Mouse (Mus musculus): ENCODE results near the gene Satb1. TPM values are rescaled to one million over a fixed set of nuclear protein-coding genes. Genes with fewer than 3 reads are reported as not detected.

The Satb1 gene
- total RNA-seq, 1 experiment from 2014 or later, result 64.2 TPM

- no peak for ATAC-seq (replicated peaks; ENCODE audit: insufficient number of reproducible peaks, low FRiP score, low TSS enrichment, poor library complexity, severe bottlenecking)
Measured at GRCm38 (mm10) chr17:51786050-51786449, 47.0 kb downstream of the Satb1 start.

GRCm38 (mm10) chr17:51784935-51785334, 48.2 kb downstream of the Satb1 start:
- ATAC-seq (replicated peaks; ENCODE audit: insufficient number of reproducible peaks, low FRiP score, low TSS enrichment, poor library complexity, severe bottlenecking), result no peak

- no peak for ATAC-seq (replicated peaks; ENCODE audit: insufficient number of reproducible peaks, low FRiP score, low TSS enrichment, poor library complexity, severe bottlenecking)
Measured at GRCm38 (mm10) chr17:51783591-51784279, 49.4 kb downstream of the Satb1 start.

- ATAC-seq (replicated peaks; ENCODE audit: insufficient number of reproducible peaks, low FRiP score, low TSS enrichment, poor library complexity, severe bottlenecking), result no peak
Measured at GRCm38 (mm10) chr17:51780036-51780435, 53.1 kb downstream of the Satb1 start.

- no peak for ATAC-seq (replicated peaks; ENCODE audit: insufficient number of reproducible peaks, low FRiP score, low TSS enrichment, poor library complexity, severe bottlenecking)
Measured at GRCm38 (mm10) chr17:51778961-51779360, 54.1 kb downstream of the Satb1 start.

- no peak for ATAC-seq (replicated peaks; ENCODE audit: insufficient number of reproducible peaks, low FRiP score, low TSS enrichment, poor library complexity, severe bottlenecking)
Measured at GRCm38 (mm10) chr17:51777813-51778212, 55.3 kb downstream of the Satb1 start.

- no peak for ATAC-seq (replicated peaks; ENCODE audit: insufficient number of reproducible peaks, low FRiP score, low TSS enrichment, poor library complexity, severe bottlenecking)
Measured at GRCm38 (mm10) chr17:51775070-51775881, 57.8 kb downstream of the Satb1 start.

- ATAC-seq (replicated peaks; ENCODE audit: insufficient number of reproducible peaks, low FRiP score, low TSS enrichment, poor library complexity, severe bottlenecking), result no peak
Measured at GRCm38 (mm10) chr17:51763600-51763999, 69.5 kb downstream of the Satb1 start.

- no peak for ATAC-seq (replicated peaks; ENCODE audit: insufficient number of reproducible peaks, low FRiP score, low TSS enrichment, poor library complexity, severe bottlenecking)
Measured at GRCm38 (mm10) chr17:51762503-51762902, 70.6 kb downstream of the Satb1 start.

- ATAC-seq (replicated peaks; ENCODE audit: insufficient number of reproducible peaks, low FRiP score, low TSS enrichment, poor library complexity, severe bottlenecking), result no peak
Measured at GRCm38 (mm10) chr17:51760997-51761655, 72.0 kb downstream of the Satb1 start.

GRCm38 (mm10) chr17:51760251-51760887, 72.7 kb downstream of the Satb1 start:
- ATAC-seq (replicated peaks; ENCODE audit: insufficient number of reproducible peaks, low FRiP score, low TSS enrichment, poor library complexity, severe bottlenecking), result no peak

GRCm38 (mm10) chr17:51759509-51759908, 73.6 kb downstream of the Satb1 start:
- ATAC-seq (replicated peaks; ENCODE audit: insufficient number of reproducible peaks, low FRiP score, low TSS enrichment, poor library complexity, severe bottlenecking), result no peak

GRCm38 (mm10) chr17:51752142-51752541, 80.9 kb downstream of the Satb1 start:
- ATAC-seq (replicated peaks; ENCODE audit: insufficient number of reproducible peaks, low FRiP score, low TSS enrichment, poor library complexity, severe bottlenecking), result no peak

GRCm38 (mm10) chr17:51747204-51747603, 85.9 kb downstream of the Satb1 start:
- no peak for ATAC-seq (replicated peaks; ENCODE audit: insufficient number of reproducible peaks, low FRiP score, low TSS enrichment, poor library complexity, severe bottlenecking)

GRCm38 (mm10) chr17:51742502-51742901, 90.6 kb downstream of the Satb1 start:
- ATAC-seq (replicated peaks; ENCODE audit: insufficient number of reproducible peaks, low FRiP score, low TSS enrichment, poor library complexity, severe bottlenecking), result no peak

GRCm38 (mm10) chr17:51741126-51741525, 92.0 kb downstream of the Satb1 start:
- no peak for ATAC-seq (replicated peaks; ENCODE audit: insufficient number of reproducible peaks, low FRiP score, low TSS enrichment, poor library complexity, severe bottlenecking)

- no peak for ATAC-seq (replicated peaks; ENCODE audit: insufficient number of reproducible peaks, low FRiP score, low TSS enrichment, poor library complexity, severe bottlenecking)
Measured at GRCm38 (mm10) chr17:51740246-51740645, 92.8 kb downstream of the Satb1 start.

- ATAC-seq (replicated peaks; ENCODE audit: insufficient number of reproducible peaks, low FRiP score, low TSS enrichment, poor library complexity, severe bottlenecking), result no peak
Measured at GRCm38 (mm10) chr17:51724486-51724885, 108.6 kb downstream of the Satb1 start.

GRCm38 (mm10) chr17:51695711-51696110, 137.4 kb downstream of the Satb1 start:
- no peak for ATAC-seq (replicated peaks; ENCODE audit: insufficient number of reproducible peaks, low FRiP score, low TSS enrichment, poor library complexity, severe bottlenecking)
